ENCODE assay signal across 18 mouse cellular contexts in the genomic region with DNA sequence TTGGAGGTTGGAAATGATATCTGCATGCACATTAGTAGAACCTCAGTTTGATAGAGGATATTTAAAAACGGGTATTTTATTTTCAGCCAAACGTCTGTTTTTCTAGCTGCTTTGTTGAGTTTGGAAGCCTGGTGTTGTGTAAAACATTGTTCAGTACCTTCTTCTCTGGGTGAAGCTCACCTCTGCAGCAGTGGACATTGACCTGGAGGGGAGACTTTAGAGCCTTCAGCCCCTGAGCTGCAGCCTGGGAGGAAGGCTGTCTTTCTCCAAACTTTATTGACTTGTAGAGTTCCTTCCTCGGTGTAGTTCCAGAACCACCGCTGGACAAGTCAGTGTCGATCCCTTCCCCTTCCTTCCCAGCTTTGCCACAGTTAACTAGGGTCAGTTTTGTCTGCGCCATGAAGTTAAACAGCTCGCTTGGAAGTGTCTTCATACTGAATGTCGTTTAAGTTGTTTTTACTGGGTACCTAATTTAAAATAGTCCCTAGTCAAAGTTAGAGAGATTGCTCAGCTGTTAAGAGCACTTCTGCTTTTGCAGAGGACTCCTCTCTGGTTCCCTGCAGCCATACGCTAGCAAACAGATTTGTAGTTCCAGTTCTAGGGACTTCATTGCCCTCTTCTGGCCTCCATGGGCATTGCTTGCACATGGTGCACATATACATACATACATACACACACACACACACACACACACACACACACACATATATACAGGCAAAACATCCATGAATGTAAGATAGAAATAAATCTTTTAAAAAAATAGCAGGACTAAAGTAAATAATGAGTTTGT. TPM values are rescaled to one million over a fixed set of nuclear protein-coding genes. Genes with fewer than 3 reads are reported as not detected.
DNase-seq lines count a peak whose midpoint lies in the region; ATAC-seq and TF ChIP-seq lines count a peak whose summit lies in the region.
"Had no signal": no experiment of that assay in that cellular context is flagged by ENCODE, and none has a peak within 500 bp of the region (broad histone marks: within the 10 kb centered on the region; RNA-seq: fewer than 3 reads in every experiment).

No protein-coding gene starts in this region.

- 0 out of 2 replicates have a peak, but pooled peaks cover 4% of the 10 kb centered on the region for H3K36me3 ChIP-seq in heart, postnatal 0 days (replicated peaks; ENCODE audit: control insufficient read depth, insufficient read depth, low read length)
- H3K36me3 ChIP-seq in E14TG2a.4 (ENCODE audit: insufficient read depth, low read length) = peaks cover 59% of the 10 kb centered on the region
- H3K36me3 ChIP-seq in intestine, embryonic 16.5 days (ENCODE audit: control insufficient read depth, insufficient read depth, low read length) = no peaks in the 10 kb centered on the region
- H3K36me3 ChIP-seq: stomach, embryonic 15.5 days had no signal

- WGBS in heart, postnatal 0 days = 97% methylated on average over 9 of the region's 9 CpGs
- 93% methylated on average over 9 of the region's 9 CpGs for WGBS in intestine, embryonic 16.5 days

- H3K4me3 ChIP-seq in heart, postnatal 0 days (ENCODE audit: low read depth, low read length) = no peak overlapping the region
- H3K4me3 ChIP-seq in E14TG2a.4 (replicated peaks; ENCODE audit: low read length) = no peak overlapping the region
- H3K4me3 ChIP-seq in intestine, embryonic 16.5 days (ENCODE audit: low read length) = no peak overlapping the region
- H3K4me3 ChIP-seq: embryonic facial prominence, embryonic 13.5 days; hindbrain, embryonic 13.5 days; stomach, embryonic 15.5 days had no signal

- no peak for DNase-seq in heart, postnatal 0 days (ENCODE audit: low spot score)
- no peak for DNase-seq in heart, postnatal 36 days
- DNase-seq in kidney, postnatal 36 days = peak; percentile 35 to 37
- no peak for DNase-seq in kidney, postnatal 14 days
- DNase-seq in spleen, postnatal 4 days (ENCODE audit: low spot score in 2 of 2) = no peak
- DNase-seq in spleen, adult 12 weeks (ENCODE audit: low spot score) = no peak
- DNase-seq: cerebellum, adult 9-10 months; gastrocnemius, adult 2 months; heart, adult 11 months; liver; lung, adult 18-20 months; midbrain, embryonic 14.5 days; right cerebral cortex, adult 18-20 months had no signal

- intact Hi-C loops in heart, postnatal 36 days (cut with DNase I) = loop anchor here (2.0 to 5.0 kb wide), 3 partner anchors 67 to 313 kb away; a partner anchor contains a TSS

- H3K27me3 ChIP-seq in heart, postnatal 0 days (ENCODE audit: control insufficient read depth, insufficient read depth, low read length) = no peaks in the 10 kb centered on the region
- no peaks in the 10 kb centered on the region for H3K27me3 ChIP-seq in E14TG2a.4 (ENCODE audit: insufficient read depth, low read length)
- no peaks in the 10 kb centered on the region for H3K27me3 ChIP-seq in intestine, embryonic 16.5 days (replicated peaks; ENCODE audit: control insufficient read depth, insufficient read depth, low read length)
- H3K27me3 ChIP-seq: embryonic facial prominence, embryonic 13.5 days; hindbrain, embryonic 13.5 days; stomach, embryonic 15.5 days had no signal

- TF ChIP-seq CTCF in heart, postnatal 0 days (IDR thresholded peaks at IDR 0.05; ENCODE audit: low read depth) = no peak
- peak; percentile 26; the same call in 1 of the 2 replicates for TF ChIP-seq CTCF in E14TG2a.4 (conservative IDR thresholded peaks at IDR 0.05; ENCODE audit: low read length)

- TF ChIP-seq EP300 in heart, postnatal 0 days (IDR thresholded peaks at IDR 0.05; ENCODE audit: low read depth) = no peak

- H3K9ac ChIP-seq in heart, postnatal 0 days (replicated peaks; ENCODE audit: low read depth, low read length) = 0 out of 2 replicates have a peak overlapping the region, but pooled peaks have one; percentile 0
- no peak overlapping the region for H3K9ac ChIP-seq in intestine, embryonic 16.5 days (ENCODE audit: low read depth, low read length)
- H3K9ac ChIP-seq: embryonic facial prominence, embryonic 13.5 days; hindbrain, embryonic 13.5 days; stomach, embryonic 15.5 days had no signal

- H3K4me2 ChIP-seq in heart, postnatal 0 days (ENCODE audit: low read depth, low read length) = 0 out of 2 replicates have a peak overlapping the region, but pooled peaks have one; percentile 14
- H3K4me2 ChIP-seq in intestine, embryonic 16.5 days (ENCODE audit: low read depth, low read length) = no peak overlapping the region
- H3K4me2 ChIP-seq: embryonic facial prominence, embryonic 13.5 days had no signal

- H3K27ac ChIP-seq in heart, postnatal 0 days (ENCODE audit: low read depth) = peak overlapping the region; percentile 87; the same call in 1 of the 2 replicates
- peak overlapping the region; percentile 13; the same call in 1 of the 2 replicates for H3K27ac ChIP-seq in intestine, embryonic 16.5 days (ENCODE audit: low read length)
- H3K27ac ChIP-seq: embryonic facial prominence, embryonic 13.5 days; hindbrain, embryonic 13.5 days; stomach, embryonic 15.5 days had no signal

- 0 out of 2 replicates have a peak, but pooled peaks cover 6% of the 10 kb centered on the region for H3K4me1 ChIP-seq in heart, postnatal 0 days (ENCODE audit: control insufficient read depth, insufficient read depth)
- peaks cover 49% of the 10 kb centered on the region for H3K4me1 ChIP-seq in E14TG2a.4 (replicated peaks; ENCODE audit: low read depth, low read length)
- H3K4me1 ChIP-seq in intestine, embryonic 16.5 days (ENCODE audit: control insufficient read depth, insufficient read depth, low read length) = peaks cover 12% of the 10 kb centered on the region

- ATAC-seq in heart, postnatal 0 days (ENCODE audit: insufficient read depth, low read depth) = no peak
- ATAC-seq in intestine, embryonic 16.5 days = no peak

- H3K9me3 ChIP-seq in heart, postnatal 0 days (replicated peaks; ENCODE audit: control insufficient read depth, low read length) = 0 out of 2 replicates have a peak, but pooled peaks cover 3% of the 10 kb centered on the region
- peaks cover 47% of the 10 kb centered on the region for H3K9me3 ChIP-seq in E14TG2a.4 (ENCODE audit: low read length)
- peaks cover 6% of the 10 kb centered on the region; the same call in 1 of the 2 replicates for H3K9me3 ChIP-seq in intestine, embryonic 16.5 days (ENCODE audit: control insufficient read depth, low read length)
- H3K9me3 ChIP-seq: stomach, embryonic 15.5 days had no signal

RNA-seq across cellular contexts. Expression of a gene that starts 3.4 kb away (rescaled TPM):
- 41.7 and 54.5 TPM in 2 replicates for total RNA-seq in heart, postnatal 0 days (2014; rRNA removed; ENCODE audit: low replicate concordance)
- 31.3 TPM in 2 replicates for polyA plus RNA-seq in heart, postnatal 0 days (2015; fragmentation: Nextera tagmentation; extraction: Ambion mirVana)
- 10 to 100 TPM; 32.6 TPM for total RNA-seq in heart, postnatal 36 days (2021)
- 52.3 and 54.4 TPM in 2 replicates for polyA plus RNA-seq in intestine, embryonic 16.5 days (2015; fragmentation: Nextera tagmentation; extraction: Ambion mirVana)

Comparison
In these comparisons a context has a peak if more than half of its experiments do, and no peak if none do; other contexts are left out.
1. DNase-seq: peak in kidney, postnatal 36 days (2 of 2); none in heart, postnatal 0 days (single experiment), heart, postnatal 36 days (0 of 2), kidney, postnatal 14 days (single experiment), spleen, postnatal 4 days (0 of 2) and spleen, adult 12 weeks (single experiment).